Mouse (Mus musculus) embryonic fibroblast, embryonic 13.5 days (primary cell): ENCODE data around the gene Mest.
A peak's percentile ranks its signal among the peaks of the same experiment; 100 is the strongest.

ENCODE experiments used
- CTCF ChIP-seq: IDR thresholded peaks from 2 replicates; pipeline ENCODE4 v1.5.1; 2011; ENCODE audit warnings: mild to moderate bottlenecking, control low read depth, low read length, moderate library complexity, borderline replicate concordance; ENCODE audit not compliant: insufficient read depth
- POLR2A ChIP-seq: IDR thresholded peaks from 2 replicates; pipeline ENCODE4 v1.6.1; 2011; ENCODE audit warnings: low read depth, mild to moderate bottlenecking, control low read depth, low read length, moderate library complexity

DNA sequence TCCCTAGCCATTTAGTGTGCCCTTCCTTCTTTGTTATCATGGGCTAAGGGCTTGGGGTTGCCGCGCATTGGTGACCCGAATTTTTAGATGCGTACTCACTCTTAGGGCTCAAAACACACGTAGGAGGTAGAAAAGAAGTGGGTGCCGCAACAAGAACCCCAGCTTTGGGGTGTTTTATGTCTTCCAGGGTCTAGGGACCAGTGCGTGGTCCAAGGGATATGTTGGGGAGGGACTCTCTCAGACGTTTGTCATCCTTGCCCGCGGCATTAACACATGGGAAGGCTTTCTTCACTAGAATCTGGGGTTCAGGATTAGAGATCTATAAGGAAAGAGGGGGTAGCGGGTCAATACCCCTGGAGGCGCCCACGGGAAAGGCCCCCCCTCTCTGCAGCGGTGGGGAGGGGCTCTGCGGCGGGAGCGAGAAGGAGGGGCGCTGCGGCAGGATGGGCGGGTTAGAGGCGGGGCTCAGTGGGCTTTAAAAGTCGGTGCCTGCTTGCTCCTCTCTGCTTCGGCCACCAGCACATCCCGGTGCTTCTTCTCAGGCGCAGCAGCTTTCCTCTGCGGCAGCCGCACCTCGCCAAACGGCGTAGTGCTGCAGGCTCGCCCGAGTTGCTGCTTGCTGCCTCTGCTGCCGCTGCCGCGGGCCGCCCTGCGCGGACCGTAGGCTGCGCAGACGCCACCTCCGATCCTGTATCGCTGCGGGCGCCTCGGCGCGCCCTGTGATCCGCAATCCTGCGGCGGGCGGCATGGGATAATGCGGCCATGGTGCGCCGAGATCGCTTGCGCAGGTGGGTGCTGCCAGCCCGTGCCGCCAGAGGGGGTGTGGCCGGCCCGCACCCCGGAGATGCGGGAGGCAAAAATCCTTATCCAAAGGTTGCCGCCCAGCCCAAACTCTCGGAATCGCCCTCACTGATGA is 14.5 kb downstream of the Mest start:
- TF ChIP-seq CTCF, result no peak
- peak; percentile 99 for TF ChIP-seq POLR2A
